Mouse (Mus musculus): ENCODE measurements around the gene Gm10031. TPM values are rescaled to one million over a fixed set of nuclear protein-coding genes. Genes with fewer than 3 reads are reported as not detected.

The Gm10031 gene
- polyA plus RNA-seq, 1 experiment from 2014 or later = 0.52 TPM

GRCm38 (mm10) chr1:156572952-156573351 is 49.1 kb downstream of the Gm10031 start:
- H3K4me2 ChIP-seq (replicated peaks; ENCODE audit: low read depth) = no peak overlapping the region
- no peak overlapping the region for H3K9ac ChIP-seq (ENCODE audit: low read depth, low read length)
- no peak overlapping the region for H3K4me3 ChIP-seq (ENCODE audit: low read depth, low read length)
- no peaks in the 10 kb centered on the region for H3K9me3 ChIP-seq (ENCODE audit: control insufficient read depth)
- no peak for ATAC-seq
- H3K27me3 ChIP-seq (replicated peaks; ENCODE audit: control insufficient read depth, insufficient read depth, low read length) = no peaks in the 10 kb centered on the region
- no peaks in the 10 kb centered on the region for H3K4me1 ChIP-seq (replicated peaks; ENCODE audit: control insufficient read depth, insufficient read depth, low read length)
- H3K27ac ChIP-seq (ENCODE audit: low read depth, low read length) = no peak overlapping the region
- no peaks in the 10 kb centered on the region for H3K36me3 ChIP-seq (ENCODE audit: control insufficient read depth, insufficient read depth)
- TF ChIP-seq CTCF (IDR thresholded peaks at IDR 0.05; ENCODE audit: low read depth) = no peak
- WGBS = 79% methylated on average over 4 of the region's 4 CpGs

Other genes with a start within 250 kb of the Gm10031 start
- 0.64 and 1.1 TPM in 2 replicates for gene Tdrd5, start 220.3 kb upstream of the Gm10031 start, polyA plus RNA-seq (2015; fragmentation: Nextera tagmentation; extraction: Ambion mirVana)
- 0.04 and 0.22 TPM in 2 replicates for gene Nphs2, start 213.3 kb upstream of the Gm10031 start, polyA plus RNA-seq (2015; fragmentation: Nextera tagmentation; extraction: Ambion mirVana)
- 395 and 412 TPM in 2 replicates for gene Gm2000, start 158.0 kb upstream of the Gm10031 start, polyA plus RNA-seq (2015; fragmentation: Nextera tagmentation; extraction: Ambion mirVana)
- not detected in 2 replicates for gene Axdnd1, start 102.9 kb upstream of the Gm10031 start, polyA plus RNA-seq (2015; fragmentation: Nextera tagmentation; extraction: Ambion mirVana)
- 51.2 and 62.5 TPM in 2 replicates for gene Soat1, start 49.7 kb upstream of the Gm10031 start, polyA plus RNA-seq (2015; fragmentation: Nextera tagmentation; extraction: Ambion mirVana)
- 1.6 and 2.0 TPM in 2 replicates for gene Abl2, start 34.8 kb downstream of the Gm10031 start, polyA plus RNA-seq (2015; fragmentation: Nextera tagmentation; extraction: Ambion mirVana)
- 5.8 and 7.1 TPM in 2 replicates for gene Tor3a, start 150.3 kb downstream of the Gm10031 start, polyA plus RNA-seq (2015; fragmentation: Nextera tagmentation; extraction: Ambion mirVana)
- 35.4 and 36.9 TPM in 2 replicates for gene Fam20b, start 195.1 kb downstream of the Gm10031 start, polyA plus RNA-seq (2015; fragmentation: Nextera tagmentation; extraction: Ambion mirVana)